Mouse (Mus musculus) neutrophil, adult 5-6 weeks (primary cell): ENCODE measurements around the gene Tnk2. TPM values are rescaled to one million over a fixed set of nuclear protein-coding genes. Genes with fewer than 3 reads are reported as not detected.
A peak's percentile ranks its signal among the peaks of the same experiment; 100 is the strongest.

ENCODE experiments used
- ATAC-seq: fragments of 151-379, 151-347 bp; 2 replicates; pipeline ENCODE4 v1.8.0; 2017; ENCODE audit warnings: mild to moderate bottlenecking, moderate TSS enrichment; ENCODE audit not compliant: insufficient number of reproducible peaks, poor library complexity, low FRiP score, severe bottlenecking; ENCODE audit errors: extremely low read depth
- total RNA-seq: library from RNA; stranded (forward); fragments of 200-1000 nt; gene quantifications from 2 replicates; pipeline ENCODE4 v1.2.3, GENCODE M21; 2017

The Tnk2 gene
- total RNA-seq: 26.4 and 29.8 TPM in 2 replicates

DNA sequence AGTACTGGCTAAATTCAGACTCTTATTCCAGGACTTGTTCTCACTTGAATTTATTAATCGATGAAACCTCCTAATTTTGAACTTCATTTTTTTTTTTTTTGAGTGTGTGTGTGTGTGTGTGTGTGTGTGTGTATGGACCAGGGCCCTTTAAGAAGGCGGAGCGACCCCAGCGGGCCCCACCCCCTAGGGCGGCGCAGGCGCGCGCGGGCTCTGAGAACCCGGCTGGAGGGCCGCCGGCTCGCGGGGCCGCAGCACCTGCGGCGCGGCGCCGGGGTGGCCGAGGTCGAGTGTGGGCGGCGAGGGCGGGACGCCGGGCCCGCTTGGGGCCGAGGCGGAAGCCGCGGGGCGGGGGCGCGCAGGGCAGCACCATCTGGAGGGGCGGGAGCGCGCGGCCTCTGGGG is at the start of gene Tnk2:
Tnk2 (plus strand) TSS at position 214 of the 401 bp plus-strand sequence.
- peak; percentile 53 for ATAC-seq

DNA sequence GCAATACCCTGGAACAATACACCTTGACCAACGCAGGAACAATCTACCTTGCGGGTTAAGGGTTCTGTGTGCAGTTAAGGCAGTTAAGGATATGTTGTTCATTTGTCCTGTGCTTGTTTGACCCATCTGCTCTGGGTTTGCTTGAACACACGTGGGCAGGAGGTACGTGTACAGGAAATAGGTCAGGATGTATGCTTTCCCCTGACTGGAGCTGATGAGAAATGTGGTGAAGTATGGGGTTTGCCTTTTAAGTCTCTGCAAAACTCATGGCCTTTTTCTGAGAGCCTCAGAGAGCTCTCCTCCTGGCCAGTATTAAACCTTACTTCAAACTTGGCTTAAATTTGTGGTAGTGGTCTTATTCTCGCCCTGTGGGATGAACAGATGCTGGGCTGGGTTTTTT is 49.8 kb upstream of the Tnk2 start:
- ATAC-seq: no peak

DNA sequence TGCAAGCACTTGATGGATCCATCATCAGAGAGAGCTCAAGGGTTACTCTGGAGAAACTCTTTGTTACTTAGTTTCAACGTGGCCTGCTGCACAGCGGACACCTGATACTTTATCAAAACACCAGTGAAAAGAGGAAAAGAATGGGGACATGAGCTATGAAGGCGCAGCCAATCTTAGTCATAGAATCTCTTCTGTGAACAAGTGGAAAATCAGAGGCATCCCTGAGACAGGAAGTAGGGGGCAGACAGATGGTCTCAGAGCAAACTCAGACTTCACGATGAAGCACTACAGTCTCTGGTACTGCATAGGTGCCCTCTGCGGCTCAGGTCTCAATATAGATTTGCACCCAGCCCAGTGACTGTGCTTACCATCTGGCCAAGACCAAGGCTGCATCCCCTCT is 49.0 kb upstream of the Tnk2 start:
- no peak for ATAC-seq

DNA sequence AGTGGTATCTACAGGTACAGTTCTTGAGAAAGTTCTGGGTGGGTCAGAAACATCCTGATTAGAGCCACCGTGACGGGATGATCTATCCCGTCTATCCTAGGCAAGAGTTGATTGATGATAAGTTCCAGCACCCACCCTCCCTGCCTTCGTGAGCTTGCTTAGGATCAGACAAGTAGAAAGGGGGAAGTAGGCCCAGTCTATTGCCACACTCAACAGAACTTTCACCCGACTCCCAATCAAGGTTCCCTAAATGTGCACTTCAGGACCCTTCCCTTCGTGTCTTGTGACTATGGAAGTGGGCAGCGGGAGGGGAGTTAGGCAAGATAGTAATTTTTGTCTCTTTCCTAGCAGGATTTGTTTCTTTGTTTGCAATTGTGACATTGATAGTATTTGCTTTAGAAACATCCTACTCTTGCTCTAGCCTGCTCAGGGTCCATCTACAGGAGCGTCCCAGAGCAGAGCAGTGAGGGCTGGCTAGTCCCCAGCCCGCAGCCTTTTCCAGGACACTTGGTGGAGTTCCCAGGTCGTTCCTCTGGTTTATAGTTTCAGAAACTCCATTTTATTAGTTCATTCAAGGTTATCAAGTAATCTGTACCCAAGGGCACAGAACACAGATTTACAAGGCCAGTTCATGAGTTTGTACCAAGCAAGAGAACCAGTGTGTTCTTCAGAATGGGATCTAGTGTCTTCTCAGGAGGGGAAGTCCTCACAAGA is 48.4 kb upstream of the Tnk2 start:
- ATAC-seq: peak; percentile 46; the same call in 1 of the 2 replicates

DNA sequence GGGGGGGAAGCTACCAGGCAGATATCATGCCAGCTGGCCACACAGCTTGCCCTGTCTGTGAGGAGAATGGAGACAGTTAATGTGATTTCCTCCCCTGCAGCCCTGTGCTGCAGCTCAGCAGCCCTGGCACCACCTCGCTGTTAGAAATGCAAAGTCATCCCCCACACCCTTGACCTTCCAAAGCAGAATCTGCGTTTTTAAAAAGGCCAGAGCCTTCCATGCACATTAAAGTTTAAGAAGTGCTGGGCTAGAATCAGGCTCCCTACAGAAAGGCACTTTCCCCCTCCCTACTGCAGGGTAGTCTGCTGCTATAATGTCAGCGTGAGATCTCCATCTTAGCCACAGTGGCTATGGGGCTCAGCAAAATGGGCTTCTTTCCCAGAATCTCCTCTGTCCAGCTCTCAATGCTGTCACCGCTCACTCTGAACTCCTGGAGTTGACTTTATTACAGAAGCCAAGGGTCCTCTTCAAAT is 45.7 kb upstream of the Tnk2 start:
- ATAC-seq: no peak

DNA sequence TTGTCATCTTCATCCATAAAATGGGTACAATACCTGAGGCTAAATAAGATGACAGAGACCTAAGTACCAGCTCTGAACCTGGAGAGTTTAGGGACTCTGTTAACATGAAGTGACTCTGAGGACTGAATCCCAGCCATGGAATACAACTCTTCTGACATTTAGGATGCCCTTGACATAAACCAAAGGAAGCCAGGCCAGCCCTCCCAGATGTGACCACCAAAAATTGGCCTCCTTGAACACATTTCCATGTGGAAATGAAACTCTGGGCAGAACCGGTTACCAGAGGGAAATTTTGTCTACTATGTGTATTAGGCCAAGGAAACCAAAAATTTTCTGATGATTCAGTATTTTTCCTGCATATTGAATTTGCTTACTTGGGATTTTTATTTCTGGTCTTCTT is 44.5 kb upstream of the Tnk2 start:
- no peak for ATAC-seq

DNA sequence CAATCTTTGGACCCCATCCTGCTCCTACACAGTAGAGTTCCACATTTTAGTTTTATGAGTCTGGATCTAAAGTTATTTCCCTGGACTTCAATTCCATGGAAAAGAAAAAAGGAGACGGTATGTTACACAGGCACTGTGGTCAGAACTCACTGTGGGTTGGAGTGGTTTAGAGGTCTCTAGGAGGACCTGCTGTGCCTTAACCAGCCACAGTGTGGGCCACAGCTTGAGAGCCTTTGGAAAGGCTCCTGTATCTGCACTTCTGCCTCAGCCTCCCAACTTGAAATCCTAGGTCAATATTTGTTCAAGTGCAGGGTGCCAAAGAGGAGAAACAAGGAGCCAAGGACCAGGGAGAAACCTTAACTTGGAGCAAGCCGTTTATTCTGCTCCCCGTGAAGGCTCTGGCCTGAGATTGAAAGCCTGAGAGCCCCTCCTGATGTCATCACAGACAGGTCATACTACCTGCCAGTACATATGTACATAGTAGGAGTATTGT is 41.4 kb upstream of the Tnk2 start:
- ATAC-seq: no peak

DNA sequence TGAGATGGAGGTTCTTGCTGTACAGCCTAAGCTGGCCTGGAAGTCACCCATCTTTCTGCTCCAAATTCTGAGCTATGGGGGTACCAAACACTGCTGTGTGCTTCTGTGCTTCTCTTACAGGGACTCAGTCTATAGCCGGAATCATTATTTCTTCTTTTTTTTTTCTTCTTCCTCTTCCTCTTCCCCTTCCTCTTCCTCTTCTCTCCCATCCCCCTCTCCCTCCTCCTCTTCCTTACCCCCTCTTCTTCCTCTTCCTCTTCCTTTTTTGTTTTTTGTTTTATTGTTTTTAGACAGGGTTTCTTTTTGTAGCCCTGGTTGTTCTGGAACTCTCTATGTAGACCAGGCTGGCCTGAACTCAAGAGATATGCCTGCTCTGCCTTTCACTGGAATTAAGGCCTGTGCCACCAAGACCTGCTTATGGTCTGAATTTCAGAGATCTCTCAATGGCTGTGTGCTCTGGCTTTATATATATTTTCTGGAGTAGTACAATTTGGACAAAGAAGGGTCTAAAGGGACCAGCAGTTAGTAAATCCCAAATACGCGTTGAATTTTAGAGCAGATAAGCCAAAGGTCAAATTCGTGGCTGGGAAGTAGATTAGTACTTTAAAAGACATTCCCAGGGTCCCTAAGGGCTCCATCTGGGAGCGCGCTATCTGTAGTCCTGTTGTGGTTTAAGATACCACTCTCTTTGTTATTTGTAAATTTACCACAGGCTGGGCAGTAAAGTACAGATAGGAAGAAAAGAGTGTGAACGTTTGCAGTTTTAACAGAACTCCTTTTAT is 35.9 kb upstream of the Tnk2 start:
- ATAC-seq: no peak

DNA sequence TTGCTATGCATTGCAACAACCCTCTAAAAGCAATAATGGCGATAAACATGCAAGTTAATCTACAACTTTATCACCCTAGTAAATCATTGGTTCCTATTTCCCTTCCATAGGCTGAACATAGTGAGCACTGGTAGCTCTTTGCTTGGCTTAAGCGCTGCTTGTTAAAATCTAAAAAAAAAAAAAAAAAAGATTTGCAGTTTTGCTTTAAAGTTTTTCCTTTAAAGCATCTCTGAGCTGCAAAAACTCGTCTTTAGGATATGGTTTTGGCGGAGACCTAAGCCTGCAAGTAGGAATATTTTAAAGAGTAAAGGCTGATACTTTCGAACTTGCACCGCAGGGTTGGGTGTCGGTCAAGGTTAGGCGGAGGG is 35.3 kb upstream of the Tnk2 start:
- no peak for ATAC-seq

DNA sequence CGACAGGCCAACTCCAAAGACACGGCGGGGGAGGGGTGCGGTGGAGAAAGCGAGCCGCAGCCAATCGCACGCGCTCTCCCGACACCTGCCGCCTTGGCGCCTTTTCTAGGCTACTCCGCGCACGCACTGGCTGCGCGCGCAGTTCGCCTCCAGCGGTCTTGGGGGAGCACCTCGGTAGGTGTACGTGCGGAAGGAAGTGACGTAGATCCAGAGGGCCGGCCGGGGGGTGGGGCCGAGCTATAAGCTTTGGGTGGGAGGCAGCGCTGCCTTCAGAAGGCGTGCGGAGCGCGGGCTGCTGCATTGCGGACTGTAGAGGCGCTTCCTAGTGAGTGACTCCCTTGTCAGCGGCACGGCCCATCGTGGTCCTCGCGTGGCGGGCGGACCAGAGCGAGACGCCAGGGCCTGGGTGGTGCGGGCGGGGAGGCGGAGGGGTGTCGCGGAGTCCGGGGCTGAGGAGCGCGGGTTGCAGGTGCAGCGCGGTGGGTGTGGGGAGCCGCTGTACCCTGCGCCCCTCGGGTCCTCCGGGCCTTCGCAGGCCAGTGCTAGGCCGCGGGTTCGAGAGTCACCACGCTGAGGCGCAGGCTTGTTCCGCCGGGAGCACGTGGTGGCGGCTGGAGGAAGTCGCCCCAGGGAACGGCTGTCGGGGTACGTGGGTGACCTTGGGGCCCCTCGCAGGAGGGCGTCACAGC is 34.8 kb upstream of the Tnk2 start, which contains the start of gene Tfrc:
Tfrc (plus strand) TSS at position 209 of the 689 bp plus-strand sequence.
- ATAC-seq: peak; percentile 96

DNA sequence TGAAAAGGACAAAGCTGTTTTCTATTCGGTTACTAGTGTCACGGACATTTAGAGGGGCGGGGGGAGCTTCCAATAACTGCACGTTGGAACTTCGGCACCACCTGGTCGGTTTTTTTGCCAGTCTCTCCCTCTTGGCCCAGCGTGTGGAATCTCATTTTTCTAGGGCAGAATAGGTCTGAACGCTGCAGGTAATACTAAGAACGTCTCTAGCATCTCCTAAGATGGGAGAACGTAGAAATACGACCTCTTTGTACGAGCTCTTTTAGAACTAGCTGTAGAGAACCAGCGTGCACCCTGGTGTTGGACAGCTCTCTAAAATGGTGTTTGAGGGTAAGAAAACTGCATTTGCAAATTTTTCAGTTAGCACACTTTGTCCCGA is 34.3 kb upstream of the Tnk2 start:
- no peak for ATAC-seq

DNA sequence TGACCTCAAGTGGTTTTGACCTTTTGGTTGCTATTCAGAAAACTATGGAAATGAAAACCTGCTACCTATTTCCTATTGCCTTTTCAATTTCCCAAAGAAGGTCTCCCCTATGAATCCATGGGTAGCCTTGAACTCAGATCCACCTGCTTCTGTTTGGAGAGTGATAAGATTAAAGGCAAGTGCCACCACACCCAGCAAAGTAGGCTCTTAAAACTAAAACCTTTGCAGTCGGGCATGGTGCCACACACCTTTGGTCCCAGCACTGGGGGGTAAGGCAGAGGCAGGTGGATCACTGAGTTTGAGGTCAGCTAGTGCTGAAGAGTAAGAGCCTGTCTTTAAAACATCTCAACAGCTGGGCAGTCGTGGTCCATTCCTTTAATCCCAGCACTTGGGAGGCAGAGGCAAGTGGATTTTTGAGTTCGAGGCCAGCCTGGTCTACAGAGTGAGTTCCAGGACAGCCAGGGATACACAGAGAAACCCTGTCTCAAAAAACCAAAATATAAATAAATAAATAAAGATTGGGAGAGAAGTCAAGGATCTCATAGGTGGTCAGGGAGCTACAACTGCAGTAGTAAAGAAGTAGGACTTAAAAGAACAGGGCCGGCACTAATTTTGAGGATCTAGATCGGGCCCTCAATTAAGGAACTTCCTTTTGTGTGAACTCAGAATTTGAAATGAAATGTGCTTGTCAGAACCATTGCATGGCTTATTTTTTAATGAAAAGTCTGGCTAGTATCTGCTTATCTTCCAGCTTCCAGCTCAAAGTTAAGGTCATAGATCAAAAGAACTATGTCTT is 33.0 kb upstream of the Tnk2 start:
- ATAC-seq: no peak

DNA sequence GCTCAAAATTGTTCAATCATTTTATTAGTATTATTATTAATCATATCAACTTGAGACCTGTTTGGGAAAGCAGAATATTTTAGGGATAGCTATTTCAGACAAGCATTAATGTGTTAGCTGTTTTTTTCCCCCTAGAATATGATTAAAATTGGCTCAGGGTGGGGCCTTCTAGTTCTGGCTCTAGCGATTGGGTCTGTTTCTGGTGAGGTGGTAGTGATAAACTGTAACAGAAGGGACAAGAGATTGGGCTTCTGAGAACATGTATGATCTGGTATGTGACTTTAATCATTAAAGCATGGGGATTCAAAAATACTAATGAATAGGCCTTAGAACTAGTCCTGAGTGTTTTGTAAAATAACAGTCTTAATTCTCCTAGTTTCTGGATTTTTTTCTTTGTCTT is 31.6 kb upstream of the Tnk2 start:
- no peak for ATAC-seq

DNA sequence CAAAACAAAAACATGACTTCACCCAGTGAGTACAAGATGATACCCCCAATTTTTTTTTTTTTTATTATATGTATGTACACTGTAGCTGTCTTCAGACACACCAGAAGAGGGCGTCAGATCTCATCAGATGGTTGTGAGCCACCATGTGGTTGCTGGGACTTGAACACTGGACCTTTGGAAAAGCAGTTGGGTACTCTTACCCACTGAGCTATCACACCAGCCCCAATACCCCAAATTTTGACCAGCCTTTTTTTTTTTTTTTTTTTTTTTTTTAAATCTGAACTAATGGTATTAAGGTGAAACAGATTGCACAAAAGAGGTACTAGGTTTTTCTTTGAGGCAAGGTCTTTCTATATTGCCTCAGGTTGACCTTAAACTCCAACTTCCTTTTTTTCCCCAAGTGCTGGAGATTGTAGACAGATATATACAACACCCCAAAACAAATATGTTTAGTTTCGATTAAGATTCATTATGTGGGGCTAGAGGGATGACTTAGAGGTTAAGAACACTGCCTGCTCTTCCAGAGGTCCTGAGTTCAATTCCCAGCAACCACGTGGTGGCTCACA is 30.3 kb upstream of the Tnk2 start:
- ATAC-seq: no peak

DNA sequence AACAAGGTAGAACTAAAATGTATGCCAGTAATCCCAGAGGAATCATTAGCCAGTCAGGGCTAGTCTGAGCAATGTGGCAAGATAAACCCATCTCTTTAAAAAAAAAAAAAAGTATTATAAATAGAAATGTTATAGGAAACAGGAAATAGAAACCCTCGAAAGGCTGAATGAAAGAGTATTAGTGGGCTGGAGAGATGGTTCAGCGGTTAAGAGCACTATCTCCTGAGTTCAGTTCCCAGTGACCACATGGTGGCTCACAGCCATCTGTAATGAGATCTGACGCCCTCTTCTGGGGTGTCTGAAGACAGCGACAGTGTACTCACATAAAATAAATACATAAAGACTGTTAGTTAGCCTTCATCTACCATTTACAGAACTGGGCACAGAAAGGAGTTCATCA is 29.6 kb upstream of the Tnk2 start:
- no peak for ATAC-seq

DNA sequence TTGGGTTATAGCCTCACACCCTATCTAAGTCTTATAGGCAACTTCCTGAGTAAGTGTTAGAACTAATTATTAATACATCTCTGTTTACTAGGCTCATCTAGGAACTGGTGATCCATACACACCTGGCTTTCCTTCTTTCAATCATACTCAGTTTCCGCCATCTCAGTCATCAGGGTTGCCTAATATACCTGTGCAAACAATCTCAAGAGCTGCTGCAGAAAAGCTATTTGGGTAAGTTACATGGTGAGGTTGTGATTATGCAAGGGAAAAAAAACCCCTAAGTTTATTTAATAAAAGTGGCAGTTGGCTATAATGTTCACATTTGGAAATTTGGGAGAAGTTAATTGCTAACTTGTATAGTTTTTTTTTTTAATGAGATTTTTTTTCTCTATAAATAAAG is 24.7 kb upstream of the Tnk2 start:
- no peak for ATAC-seq

DNA sequence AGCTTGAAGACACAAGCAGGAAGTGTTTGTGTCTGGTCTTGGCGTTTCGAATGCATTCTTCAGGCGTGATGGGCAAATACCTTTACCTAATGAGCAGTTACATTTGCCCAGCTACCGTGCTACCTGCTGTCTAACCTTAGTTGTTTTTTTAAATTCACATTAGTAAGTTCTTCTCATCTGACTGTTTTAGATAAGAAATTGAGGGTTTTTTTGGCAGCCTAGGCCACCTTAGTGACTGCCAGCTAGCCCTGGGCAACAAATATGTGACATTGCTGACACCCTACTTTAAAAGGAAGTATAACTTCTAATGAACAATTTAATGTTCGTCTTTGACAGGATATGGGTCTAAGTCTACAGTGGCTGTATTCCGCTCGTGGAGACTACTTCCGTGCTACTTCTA is 15.5 kb upstream of the Tnk2 start:
- ATAC-seq: no peak

DNA sequence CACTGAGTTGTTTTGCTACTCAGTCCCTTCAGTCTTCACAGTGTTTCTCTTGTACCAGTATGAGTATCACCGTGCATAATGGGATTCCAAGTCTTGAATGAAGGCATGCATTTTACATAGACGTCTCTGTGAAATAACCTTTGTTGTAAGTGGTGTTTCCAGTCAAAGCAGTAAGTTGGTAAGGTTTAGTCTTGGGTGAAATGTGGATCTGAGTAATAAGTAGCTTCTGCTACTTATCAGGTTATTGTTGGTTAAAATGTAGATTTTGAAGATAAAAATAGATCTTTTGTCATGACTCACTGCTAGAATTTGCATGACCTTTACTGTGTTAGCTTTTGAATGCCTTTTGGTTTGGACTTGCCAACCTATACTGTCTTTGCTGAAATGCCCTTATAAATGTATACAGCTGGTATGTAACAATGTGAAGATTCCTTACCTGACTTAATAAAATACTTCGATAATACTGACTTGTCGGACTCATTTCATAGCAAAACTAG is 11.3 kb upstream of the Tnk2 start:
- ATAC-seq: no peak
